Comparison of ENCODE assay signal across 10 mouse cellular contexts in the genomic region with DNA sequence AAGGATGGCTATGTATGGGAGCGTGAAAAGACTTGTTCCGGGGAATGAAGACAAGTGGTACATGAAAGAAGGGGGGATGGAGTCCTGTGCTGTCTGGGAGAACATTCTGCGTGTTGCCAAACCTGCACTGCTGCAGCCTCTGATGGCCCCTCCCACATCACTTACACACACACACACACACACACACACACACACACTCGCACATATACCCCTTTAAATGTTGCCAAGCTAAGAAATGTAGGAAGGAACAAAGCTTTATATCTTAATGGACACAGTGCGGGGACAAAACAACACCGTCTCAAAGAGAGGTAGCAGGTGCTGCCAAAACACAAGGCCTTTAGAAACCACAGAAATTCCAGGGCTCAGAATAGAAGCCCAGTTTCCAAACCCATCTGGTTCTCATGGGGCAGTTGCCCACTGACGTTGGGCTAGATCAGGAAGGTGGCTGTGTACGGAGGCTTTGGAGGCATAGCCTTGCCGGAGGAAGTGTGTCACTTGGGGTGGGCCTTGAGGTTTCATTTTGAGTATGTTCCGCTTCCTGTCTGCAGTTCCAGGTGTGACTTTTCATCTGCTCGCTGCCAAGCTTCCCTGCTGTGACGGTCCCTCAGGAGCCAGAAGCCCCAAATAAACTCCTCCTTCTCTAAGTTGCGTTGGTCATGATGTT. TPM values are rescaled to one million over a fixed set of nuclear protein-coding genes. Genes with fewer than 3 reads are reported as not detected.
DNase-seq lines count a peak whose midpoint lies in the region; ATAC-seq lines count a peak whose summit lies in the region.
"Had no signal": no experiment of that assay in that cellular context is flagged by ENCODE, and none has a peak within 500 bp of the region (broad histone marks: within the 10 kb centered on the region; RNA-seq: fewer than 3 reads in every experiment).

No protein-coding gene starts in this region.

- H3K4me3 ChIP-seq in kidney, embryonic 16.5 days (ENCODE audit: low read length), result no peak overlapping the region
- no peak overlapping the region for H3K4me3 ChIP-seq in liver, embryonic 11.5 days (ENCODE audit: low read depth, low read length)
- H3K4me3 ChIP-seq: liver, embryonic 15.5 days had no signal

- H3K4me1 ChIP-seq in kidney, embryonic 16.5 days (ENCODE audit: insufficient read depth, low read length), result peaks cover 27% of the 10 kb centered on the region
- H3K4me1 ChIP-seq in liver, embryonic 11.5 days (replicated peaks; ENCODE audit: control insufficient read depth, insufficient read depth, low read length), result no peaks in the 10 kb centered on the region
- H3K4me1 ChIP-seq: liver, embryonic 15.5 days had no signal

- H3K9me3 ChIP-seq in kidney, embryonic 16.5 days (ENCODE audit: low read length), result no peaks in the 10 kb centered on the region
- no peaks in the 10 kb centered on the region for H3K9me3 ChIP-seq in liver, embryonic 11.5 days (ENCODE audit: control insufficient read depth, low read length)
- H3K9me3 ChIP-seq: liver, embryonic 15.5 days had no signal

- no peaks in the 10 kb centered on the region for H3K27me3 ChIP-seq in kidney, embryonic 16.5 days (ENCODE audit: insufficient read depth, low read length)
- H3K27me3 ChIP-seq in liver, embryonic 11.5 days (replicated peaks; ENCODE audit: control insufficient read depth, insufficient read depth, low read length), result no peaks in the 10 kb centered on the region
- H3K27me3 ChIP-seq: liver, embryonic 15.5 days had no signal

- H3K36me3 ChIP-seq in kidney, embryonic 16.5 days (ENCODE audit: insufficient read depth, low read length), result no peaks in the 10 kb centered on the region
- no peaks in the 10 kb centered on the region for H3K36me3 ChIP-seq in liver, embryonic 11.5 days (ENCODE audit: control insufficient read depth, insufficient read depth, low read length)
- H3K36me3 ChIP-seq: liver, embryonic 15.5 days had no signal

- no peak overlapping the region for H3K9ac ChIP-seq in kidney, embryonic 16.5 days (replicated peaks; ENCODE audit: low read length)
- no peak overlapping the region for H3K9ac ChIP-seq in liver, embryonic 11.5 days (ENCODE audit: low read depth, low read length)
- H3K9ac ChIP-seq: liver, embryonic 15.5 days had no signal

- H3K4me2 ChIP-seq in kidney, embryonic 16.5 days (replicated peaks; ENCODE audit: low read depth, low read length), result no peak overlapping the region
- H3K4me2 ChIP-seq in liver, embryonic 11.5 days, result no peak overlapping the region
- H3K4me2 ChIP-seq: liver, embryonic 15.5 days had no signal

- peak overlapping the region; percentile 31; the same call in 1 of the 2 replicates for H3K27ac ChIP-seq in kidney, embryonic 16.5 days (ENCODE audit: low read length)
- no peak overlapping the region for H3K27ac ChIP-seq in liver, embryonic 11.5 days (ENCODE audit: low read depth, low read length)
- H3K27ac ChIP-seq: liver, embryonic 15.5 days had no signal

- WGBS in kidney, embryonic 16.5 days, result 64% methylated on average over 13 of the region's 13 CpGs
- WGBS in liver, embryonic 11.5 days, result 69% methylated on average over 13 of the region's 13 CpGs

- DNase-seq in kidney, adult 18-20 months, result no peak
- peak; percentile 8 for DNase-seq in c-Kit-positive CD71-negative TER-119-negative erythroid progenitor cells, embryonic 14.5 days (ENCODE audit: low read depth)
- peak; percentile 51 to 66 for DNase-seq in thymus, adult 18-20 months
- DNase-seq in cerebellum, adult 9-11 months, result no peak
- DNase-seq in liver, embryonic 11.5 days (ENCODE audit: low spot score), result no peak

- no peak for ATAC-seq in kidney, embryonic 16.5 days (ENCODE audit: low FRiP score, low TSS enrichment)
- ATAC-seq in megakaryocyte progenitor cell, adult 5-6 weeks (replicated peaks; ENCODE audit: poor library complexity), result peak; percentile 79
- no peak for ATAC-seq in erythroblast, adult 5-6 weeks (replicated peaks; ENCODE audit: low FRiP score, poor library complexity, severe bottlenecking)
- ATAC-seq in liver, embryonic 11.5 days (replicated peaks; ENCODE audit: low FRiP score), result no peak

RNA-seq across cellular contexts. Expression of gene Rimkla, which starts 28.5 kb away (rescaled TPM):
- polyA plus RNA-seq in kidney, embryonic 16.5 days (2015; fragmentation: Nextera tagmentation; extraction: Ambion mirVana), result 1.8 and 2.2 TPM in 2 replicates
- total RNA-seq in megakaryocyte progenitor cell, adult 5-6 weeks (2015), result not detected in 2 replicates
- total RNA-seq in megakaryocyte progenitor cell, adult 5-6 weeks (2017), result not detected in 2 replicates
- not detected in 2 replicates for total RNA-seq in erythroblast, adult 5-6 weeks (2015; ENCODE audit: low replicate concordance)
- total RNA-seq in erythroblast, adult 5-6 weeks (2017; ENCODE audit: low replicate concordance), result not detected in 2 replicates
- 0.34 and 0.44 TPM in 2 replicates for polyA plus RNA-seq in liver, embryonic 11.5 days (2014; fragmentation: Nextera tagmentation; extraction: Ambion mirVana)
- polyA plus RNA-seq: liver, embryonic 15.5 days had no signal

RNA-seq across cellular contexts. Expression of gene Zmynd12, which starts 41.3 kb away (rescaled TPM):
- 0.75 and 0.87 TPM in 2 replicates for polyA plus RNA-seq in kidney, embryonic 16.5 days (2015; fragmentation: Nextera tagmentation; extraction: Ambion mirVana)
- total RNA-seq in megakaryocyte progenitor cell, adult 5-6 weeks (2015), result not detected in 2 replicates
- not detected in 2 replicates for total RNA-seq in megakaryocyte progenitor cell, adult 5-6 weeks (2017)
- 2.9 TPM in 1 of 2 replicates, not detected in the other for total RNA-seq in erythroblast, adult 5-6 weeks (2015; ENCODE audit: low replicate concordance)
- total RNA-seq in erythroblast, adult 5-6 weeks (2017; ENCODE audit: low replicate concordance), result 0.43 TPM in 1 of 2 replicates, not detected in the other
- polyA plus RNA-seq in liver, embryonic 11.5 days (2014; fragmentation: Nextera tagmentation; extraction: Ambion mirVana), result 0.32 TPM in 1 of 2 replicates, not detected in the other
- polyA plus RNA-seq: embryonic facial prominence, embryonic 11.5 days had no signal

RNA-seq across cellular contexts. Expression of gene Ppcs, which starts 41.7 kb away (rescaled TPM):
- 49.0 and 52.8 TPM in 2 replicates for polyA plus RNA-seq in kidney, embryonic 16.5 days (2015; fragmentation: Nextera tagmentation; extraction: Ambion mirVana)
- total RNA-seq in megakaryocyte progenitor cell, adult 5-6 weeks (2015), result 12.5 and 15.9 TPM in 2 replicates
- 10.4 and 10.7 TPM in 2 replicates for total RNA-seq in megakaryocyte progenitor cell, adult 5-6 weeks (2017)
- 4.2 and 8.1 TPM in 2 replicates for total RNA-seq in erythroblast, adult 5-6 weeks (2015; ENCODE audit: low replicate concordance)
- total RNA-seq in erythroblast, adult 5-6 weeks (2017; ENCODE audit: low replicate concordance), result 2.3 and 7.2 TPM in 2 replicates
- polyA plus RNA-seq in liver, embryonic 11.5 days (2014; fragmentation: Nextera tagmentation; extraction: Ambion mirVana), result 29.2 and 30.8 TPM in 2 replicates

RNA-seq across cellular contexts. Expression of gene Ccdc30, which starts 48.6 kb away (rescaled TPM):
- polyA plus RNA-seq in kidney, embryonic 16.5 days (2015; fragmentation: Nextera tagmentation; extraction: Ambion mirVana), result 7.5 TPM in 2 replicates
- total RNA-seq in megakaryocyte progenitor cell, adult 5-6 weeks (2015), result 0.66 TPM in 1 of 2 replicates, not detected in the other
- total RNA-seq in megakaryocyte progenitor cell, adult 5-6 weeks (2017), result 0.14 and 1.0 TPM in 2 replicates
- total RNA-seq in erythroblast, adult 5-6 weeks (2015; ENCODE audit: low replicate concordance), result not detected in 2 replicates
- total RNA-seq in erythroblast, adult 5-6 weeks (2017; ENCODE audit: low replicate concordance), result not detected in 2 replicates
- 1.6 and 3.7 TPM in 2 replicates for polyA plus RNA-seq in liver, embryonic 11.5 days (2014; fragmentation: Nextera tagmentation; extraction: Ambion mirVana)

Comparison
In these comparisons a context has a peak if more than half of its experiments do, and no peak if none do; other contexts are left out.
1. DNase-seq: peak in c-Kit-positive CD71-negative TER-119-negative erythroid progenitor cells, embryonic 14.5 days (single experiment) and thymus, adult 18-20 months (2 of 2); none in kidney, adult 18-20 months (single experiment), cerebellum, adult 9-11 months (single experiment) and liver, embryonic 11.5 days (single experiment).